Mouse (Mus musculus) skeletal muscle tissue, adult 2 months (tissue): ENCODE measurements around the gene Evl.
"Not testable (repeated sequence)": the region's sequence is repeated elsewhere in the genome, so short reads cannot be mapped to it uniquely, and the experiment has no call there.

ENCODE experiments used
- DNase-seq: peaks from one replicate; pipeline ENCODE4 v3.0.0-alpha.2; 2012; ENCODE audit warnings: low read depth, low spot score

Evl gene

DNA sequence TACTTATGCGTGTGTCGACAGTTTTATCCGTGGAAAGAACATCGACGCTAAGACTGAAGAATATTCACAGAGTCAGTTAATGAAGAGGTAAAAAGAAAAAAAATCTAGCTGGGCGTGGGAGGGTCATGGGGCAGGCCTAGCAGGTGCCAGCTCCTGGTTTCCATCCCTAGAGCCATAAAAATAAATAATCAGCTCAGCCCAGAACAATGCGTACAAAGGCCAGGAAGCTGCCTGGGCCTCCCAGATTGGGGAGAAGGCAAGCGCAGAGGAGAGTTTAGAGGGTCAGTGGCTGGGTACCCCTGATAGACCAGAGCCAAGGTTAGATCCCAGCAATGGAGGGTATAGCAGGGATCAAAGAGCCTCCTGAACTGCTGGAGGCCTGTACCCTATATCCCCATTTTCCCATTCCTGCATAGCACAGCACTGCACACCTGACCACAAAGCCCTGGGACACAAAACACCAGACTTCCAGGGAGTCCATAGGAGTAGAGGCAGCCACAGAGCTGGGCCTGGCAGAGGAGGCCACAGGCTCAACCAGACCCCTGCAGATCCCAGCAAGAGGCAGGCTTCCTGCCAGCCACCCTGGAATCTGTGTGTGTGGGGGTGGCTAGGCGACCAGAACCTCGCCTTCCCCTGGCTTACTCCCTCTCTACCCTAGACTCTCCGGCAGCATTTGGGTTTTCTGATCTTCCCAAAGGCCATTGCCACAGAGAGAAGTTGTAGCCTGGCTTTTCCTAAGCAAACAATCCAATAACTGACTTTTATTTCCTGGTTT is 144.4 kb downstream of the Evl start:
- no peak for DNase-seq

DNA sequence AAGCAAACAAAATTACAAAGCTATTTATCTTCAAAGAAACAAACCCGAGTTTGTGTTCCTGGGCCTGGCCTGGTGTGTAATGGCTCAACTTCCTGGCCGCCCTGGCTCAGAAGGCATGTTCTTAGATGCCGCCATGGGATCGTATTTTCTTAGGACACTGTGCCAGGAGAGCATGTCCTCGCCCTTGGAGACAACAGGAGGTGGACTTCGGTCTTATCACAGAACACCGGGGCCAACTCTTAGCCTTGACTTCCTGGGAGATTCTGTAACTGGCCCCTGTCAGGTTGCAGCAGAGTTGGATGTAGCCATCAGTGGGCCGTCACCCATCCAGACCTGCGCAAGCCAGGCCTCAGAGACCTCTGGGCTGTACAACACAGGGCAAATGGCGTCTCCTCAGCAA is 145.1 kb downstream of the Evl start:
- no peak for DNase-seq

DNA sequence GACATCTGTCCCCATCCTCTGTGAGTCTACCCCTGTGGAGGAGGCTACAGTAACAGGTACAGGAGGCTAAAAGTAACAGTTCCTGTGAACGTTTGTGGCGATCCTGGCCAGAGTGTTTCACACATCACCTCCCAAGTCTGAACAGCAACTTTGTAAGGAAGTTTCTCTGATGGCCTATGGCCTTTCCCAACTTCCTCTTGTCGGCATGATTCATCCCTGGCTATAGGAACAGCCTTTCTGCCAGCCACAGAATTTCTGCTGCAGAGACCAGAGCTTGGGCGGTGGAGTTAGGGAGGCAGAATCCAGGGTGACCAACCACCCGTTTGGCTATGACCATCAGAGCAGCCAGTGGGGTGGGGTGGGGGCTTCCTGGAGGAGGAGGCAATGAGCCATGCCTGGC is 145.5 kb downstream of the Evl start:
- no peak for DNase-seq

DNA sequence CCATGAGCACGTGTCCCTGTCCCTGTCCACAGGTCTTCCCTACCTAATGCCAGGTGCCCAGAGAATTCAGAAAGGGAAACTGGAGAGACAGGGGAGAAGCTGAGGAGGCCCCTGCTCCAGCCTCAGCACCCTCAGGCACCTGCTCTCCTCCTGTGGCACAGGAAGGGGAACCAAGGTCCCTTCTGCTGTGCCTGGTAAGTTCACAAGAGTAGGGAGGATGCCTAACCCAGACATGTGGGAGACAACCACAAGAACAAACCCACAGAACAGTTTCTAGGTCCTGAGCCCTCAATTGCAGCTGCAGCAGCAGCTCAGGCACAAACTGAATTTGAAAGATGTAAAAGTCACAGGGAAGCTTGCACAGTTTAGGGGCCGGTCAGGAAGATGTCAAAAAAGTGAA is 146.7 kb downstream of the Evl start:
- DNase-seq: no peak

DNA sequence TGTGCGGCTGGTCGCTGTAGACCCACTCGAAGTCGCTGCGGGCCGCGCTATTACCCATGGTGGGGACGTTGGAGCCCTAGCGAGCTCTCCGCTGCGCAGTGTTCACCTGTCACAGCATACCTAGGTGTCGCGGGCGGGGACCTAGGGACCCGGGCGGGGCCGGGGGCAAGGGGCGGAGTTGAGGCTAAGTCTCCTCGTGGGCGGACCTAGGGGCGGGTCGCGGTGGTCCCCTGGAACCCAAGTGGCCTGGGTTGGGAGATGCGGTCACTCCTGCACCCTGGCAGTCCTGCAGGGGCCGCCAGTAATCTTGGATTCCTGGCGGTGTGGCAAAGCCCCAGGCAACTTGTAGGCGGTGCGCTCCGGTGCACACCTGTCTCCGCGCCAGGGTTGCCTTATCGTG is 147.7 kb downstream of the Evl start, which contains the start of gene Degs2:
Gene Degs2 (minus strand): TSS at position 131 of the 400 bp plus-strand sequence.
- DNase-seq: no peak

DNA sequence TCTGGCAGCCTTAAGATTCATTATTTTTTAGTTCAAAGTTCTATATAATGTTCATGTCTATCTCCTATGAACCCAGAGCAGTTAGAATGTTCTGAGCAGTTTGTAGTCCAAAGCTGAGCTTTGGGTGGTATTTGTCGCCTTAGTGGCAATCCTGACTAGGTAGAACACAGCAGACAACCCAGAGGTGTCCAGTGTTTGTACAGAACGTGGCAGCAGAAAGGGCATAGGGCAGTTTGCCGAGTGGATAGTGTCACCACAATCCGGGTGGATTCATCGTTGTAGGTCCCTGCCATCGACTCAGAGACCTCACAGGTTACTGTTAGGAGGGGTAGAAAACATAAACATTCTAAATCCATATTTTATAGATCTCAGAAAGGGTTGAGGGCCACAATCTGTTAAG is 151.0 kb downstream of the Evl start:
- DNase-seq: no peak

DNA sequence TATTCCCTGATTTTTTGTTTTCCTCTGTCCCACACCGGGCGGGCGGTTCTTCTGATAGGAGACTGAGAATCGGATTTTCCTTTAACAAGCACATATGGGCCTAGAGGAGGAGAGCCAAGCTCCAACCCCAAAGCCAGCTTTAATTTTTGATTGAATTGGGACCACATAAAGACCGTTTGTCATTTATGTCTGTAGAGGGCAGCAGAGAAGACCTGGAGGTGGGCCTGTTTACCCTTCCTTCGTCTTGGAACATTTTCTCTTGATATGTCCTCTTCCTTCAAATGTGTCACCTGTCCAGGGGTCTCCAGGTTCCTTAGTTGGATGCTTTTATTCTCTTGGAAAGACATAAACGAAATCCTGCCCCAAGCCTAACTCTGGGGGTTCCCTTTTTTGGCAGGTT is 151.6 kb downstream of the Evl start:
- no peak for DNase-seq

DNA sequence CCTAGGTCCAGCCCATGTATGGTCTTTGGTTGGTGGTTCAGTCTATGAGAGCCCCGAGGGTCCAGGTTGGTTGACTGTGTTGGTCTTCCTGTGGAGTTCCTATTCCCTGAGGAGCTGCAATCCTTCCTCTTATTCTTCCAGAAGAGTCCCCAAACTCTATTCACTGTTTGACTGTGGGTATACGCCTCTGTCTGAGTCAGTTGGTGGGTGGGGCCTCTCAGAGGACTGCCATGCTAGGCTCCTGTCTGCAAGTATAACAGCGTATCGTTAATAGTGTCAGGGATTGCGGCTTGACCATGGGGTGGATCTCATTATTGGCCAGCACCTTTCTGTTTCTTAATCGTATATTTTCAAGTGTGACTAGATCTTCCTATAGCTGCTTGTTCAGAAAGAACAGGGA is 154.9 kb downstream of the Evl start:
- DNase-seq: no peak

DNA sequence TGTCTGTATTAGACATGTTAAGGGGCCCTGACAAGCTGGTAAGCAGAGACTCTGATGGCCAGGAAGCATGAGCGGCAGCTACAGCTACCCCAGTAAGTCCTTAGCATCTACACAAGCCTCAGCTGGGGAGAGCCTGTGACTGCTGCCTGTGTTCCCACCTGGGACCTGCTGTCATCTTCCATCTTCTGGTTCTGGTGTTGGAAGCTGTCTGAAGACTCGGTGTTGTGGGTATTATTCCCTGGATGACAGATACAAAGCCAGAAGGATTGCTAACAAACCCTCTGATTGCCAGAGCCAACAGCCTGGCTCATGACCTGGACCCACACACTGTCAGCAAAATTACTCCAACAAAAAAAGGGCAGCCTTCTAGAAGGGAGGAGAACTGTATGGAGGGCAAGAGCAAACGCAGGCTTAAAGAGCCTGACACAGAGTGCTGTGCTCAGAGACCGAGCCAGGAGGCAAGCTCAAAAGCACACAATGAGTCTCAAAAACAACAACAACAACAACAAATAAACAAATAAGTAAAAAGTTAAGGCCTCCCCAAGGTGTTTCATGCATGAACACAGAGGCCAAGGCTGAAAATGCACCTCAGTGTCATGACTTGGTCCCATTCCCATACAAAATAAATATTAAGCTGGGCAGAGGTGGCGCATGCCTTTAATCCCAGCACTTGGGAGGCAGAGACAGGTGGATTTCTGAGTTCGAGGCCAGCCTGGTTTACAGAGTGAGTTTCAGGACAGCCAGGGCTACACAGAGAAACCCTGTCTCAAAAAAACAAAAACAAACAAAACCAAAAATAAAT is 155.6 kb downstream of the Evl start:
- no peak for DNase-seq

DNA sequence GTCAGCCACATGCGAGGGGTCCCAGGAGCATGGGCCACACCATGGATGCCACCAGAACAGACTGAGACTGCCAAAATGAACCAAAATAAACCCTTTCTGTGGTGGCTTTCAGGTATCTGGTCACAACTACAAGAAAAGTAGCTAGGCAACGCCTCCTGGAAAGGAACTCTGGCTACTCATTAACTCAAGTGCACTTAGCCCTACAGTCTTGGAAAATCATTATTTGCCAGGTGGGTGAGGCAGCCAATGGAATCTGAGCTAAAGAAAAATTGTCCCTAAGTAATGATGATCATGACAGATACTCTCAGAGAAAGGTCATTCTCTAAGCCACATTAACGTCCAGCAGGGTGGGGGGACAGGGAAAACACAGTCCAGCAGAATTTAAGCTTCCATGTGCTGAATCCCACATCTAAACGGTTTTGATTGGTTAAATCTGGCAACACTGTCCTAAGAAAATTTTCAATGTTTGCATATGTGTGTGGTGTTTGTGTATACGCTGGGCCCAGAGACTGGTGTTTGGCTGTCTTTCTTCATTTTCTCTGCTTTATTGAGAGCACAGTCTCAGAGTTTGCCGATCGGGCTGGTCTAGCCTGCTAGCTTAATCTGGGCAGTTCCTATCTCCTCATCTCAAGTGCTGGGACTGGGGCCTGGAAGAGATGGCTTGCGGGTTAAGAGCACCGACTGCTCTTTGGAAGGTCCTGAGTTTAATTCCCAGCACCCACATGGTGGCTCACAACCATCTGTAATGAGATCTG is 156.5 kb downstream of the Evl start:
- DNase-seq: no peak

DNA sequence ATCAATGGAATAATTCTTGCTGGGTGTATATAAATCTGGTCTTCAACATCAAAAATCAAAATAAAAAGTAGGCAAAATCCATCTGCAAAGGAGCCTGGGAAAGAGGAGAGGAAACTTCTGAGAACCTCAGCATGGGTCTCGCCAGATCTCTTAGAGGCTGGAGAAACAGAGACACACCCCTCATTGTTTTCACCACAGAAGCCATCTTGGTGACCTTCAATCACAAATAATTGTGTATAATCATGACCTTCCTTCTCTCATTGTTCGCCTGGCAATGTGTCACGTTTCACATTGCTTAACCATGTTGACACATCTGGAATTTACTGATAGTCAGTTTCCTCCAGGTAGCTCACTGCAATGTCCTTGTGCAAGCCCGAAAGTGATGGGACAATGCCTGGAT is 158.0 kb downstream of the Evl start:
- DNase-seq: no peak

DNA sequence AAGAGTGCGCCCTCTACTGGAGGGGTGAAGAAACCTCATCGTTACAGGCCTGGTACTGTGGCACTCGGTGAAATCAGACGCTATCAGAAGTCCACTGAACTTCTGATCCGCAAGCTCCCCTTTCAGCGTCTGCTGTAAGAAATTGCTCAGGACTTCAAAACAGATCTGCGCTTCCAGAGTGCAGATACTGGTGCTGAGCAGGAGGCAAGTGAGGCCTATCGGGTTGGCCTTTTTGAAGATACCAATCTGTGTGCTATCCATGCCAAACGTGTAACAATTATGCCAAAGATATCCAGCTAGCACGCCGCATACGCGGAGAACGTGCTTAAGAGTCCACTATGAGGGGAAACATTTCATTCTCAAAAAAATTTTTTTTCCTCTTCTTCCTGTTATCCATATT is 159.5 kb downstream of the Evl start:
- DNase-seq: not testable (repeated sequence)

DNA sequence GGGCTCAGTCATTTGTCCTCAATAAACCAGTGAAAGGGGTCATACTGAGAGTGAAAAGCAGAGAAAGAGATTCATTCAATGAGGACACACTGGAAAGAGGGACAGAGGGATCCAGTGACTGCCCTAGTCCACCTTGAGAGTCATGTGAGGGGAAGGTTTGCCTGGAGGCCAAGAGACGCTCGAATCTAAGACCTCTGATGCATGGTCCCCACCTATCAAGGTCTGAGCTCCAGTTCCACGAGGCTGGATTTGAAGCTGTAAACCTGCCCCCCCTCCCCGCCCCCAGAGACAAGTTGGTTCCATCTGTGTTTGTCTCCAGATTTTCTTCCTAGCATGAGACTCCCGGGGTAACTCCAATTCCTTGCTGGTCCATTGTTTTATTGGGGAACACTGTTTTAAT is 161.3 kb downstream of the Evl start:
- no peak for DNase-seq

DNA sequence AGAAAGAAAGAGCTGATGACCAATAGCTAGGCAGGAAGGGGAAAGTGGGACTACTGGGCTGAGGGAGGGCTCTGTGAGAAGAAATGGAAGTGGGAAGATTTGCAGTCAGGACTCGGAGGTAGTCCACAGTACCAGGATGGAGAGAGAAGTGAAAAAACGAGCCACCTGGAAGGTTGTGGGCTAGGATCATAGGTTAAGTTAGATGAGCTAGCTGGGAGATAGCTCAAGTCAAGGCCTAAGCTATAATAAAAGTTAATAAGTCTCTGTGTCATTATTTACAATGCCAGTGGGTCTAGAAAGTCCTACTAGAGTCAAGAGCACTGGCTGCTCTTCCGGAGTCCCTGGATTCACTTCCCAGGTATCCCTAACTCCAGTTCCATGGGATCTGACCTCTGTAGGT is 164.0 kb downstream of the Evl start:
- no peak for DNase-seq

DNA sequence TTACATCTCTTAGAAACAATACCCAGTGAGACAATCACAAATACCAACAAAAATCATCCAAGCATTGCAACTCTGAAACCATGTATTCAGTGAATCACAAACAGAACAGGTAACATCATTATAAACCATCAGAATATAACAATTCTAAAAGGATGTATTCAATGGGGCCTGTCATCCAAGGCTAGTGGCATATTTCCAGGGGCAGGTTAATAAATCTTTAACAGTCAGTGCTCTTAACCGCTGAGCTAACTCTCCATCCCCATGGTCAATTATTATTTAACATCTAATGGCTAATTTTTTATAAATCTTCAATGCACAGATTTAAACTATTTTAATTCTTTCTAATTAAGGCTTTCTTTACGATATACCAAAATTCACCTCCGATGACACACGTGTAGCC is 167.9 kb downstream of the Evl start:
- DNase-seq: no peak

DNA sequence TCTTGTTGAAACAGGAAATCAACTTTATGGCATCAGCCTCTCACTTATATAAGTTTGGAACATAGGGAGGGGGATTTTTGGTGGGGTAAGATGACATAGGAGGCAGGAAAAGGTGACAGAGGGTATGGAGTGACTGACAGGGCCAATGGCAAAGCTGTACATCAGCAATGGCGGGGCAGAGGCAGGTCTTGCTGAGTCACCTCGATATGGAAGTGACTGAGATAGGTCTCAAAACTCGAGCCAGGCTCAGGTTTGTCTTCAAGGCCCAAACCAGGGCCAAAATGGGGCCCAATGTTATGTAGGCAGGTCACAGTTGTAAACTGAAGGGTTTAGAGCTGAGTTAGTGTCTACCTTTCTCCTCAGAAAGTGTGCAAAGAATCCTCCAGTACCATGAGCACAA is 169.3 kb downstream of the Evl start:
- no peak for DNase-seq

DNA sequence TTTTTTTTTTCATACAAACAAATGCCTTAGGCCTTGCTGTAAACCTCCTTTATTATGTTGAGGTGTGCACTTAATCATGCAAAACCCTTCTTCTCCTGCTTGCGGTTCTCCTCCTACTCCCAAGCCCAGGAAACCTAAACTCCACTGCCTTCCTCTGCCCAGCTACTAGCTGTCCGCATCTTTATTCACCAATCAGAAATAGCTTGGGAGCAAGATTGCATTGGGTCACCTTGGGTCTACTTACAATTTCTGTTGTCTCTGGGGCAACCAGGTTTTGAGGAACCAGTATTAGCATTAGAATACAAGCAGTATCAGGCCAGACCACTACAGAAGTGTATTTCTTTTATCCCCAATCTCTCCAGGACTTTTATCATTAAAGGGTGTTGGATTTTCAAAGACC is 179.9 kb downstream of the Evl start:
- no peak for DNase-seq

DNA sequence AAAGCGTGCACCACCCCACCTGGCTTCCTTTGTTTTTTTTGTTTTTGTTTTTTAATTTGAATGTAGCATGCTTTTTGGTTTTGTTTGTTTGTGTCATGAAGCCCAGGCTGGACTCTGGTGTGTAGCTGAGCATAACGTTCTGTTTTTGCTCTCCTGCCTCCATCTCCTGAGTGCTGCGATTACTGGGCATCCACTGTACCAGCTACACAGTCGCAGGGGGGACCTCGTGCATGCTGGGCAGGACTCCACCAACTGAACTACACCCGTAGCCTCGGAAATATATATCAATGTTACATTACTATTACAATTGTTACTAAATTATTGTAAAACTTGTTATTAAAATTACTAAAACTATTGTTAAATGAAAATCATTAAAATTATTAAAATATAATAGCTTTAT is 183.3 kb downstream of the Evl start:
- DNase-seq: no peak
